Mouse (Mus musculus): ENCODE measurements around the gene Sik3. TPM values are rescaled to one million over a fixed set of nuclear protein-coding genes. Genes with fewer than 3 reads are reported as not detected.

Gene Sik3
- polyA plus RNA-seq, 1 experiment from 2014 or later: 10.1 TPM

DNA sequence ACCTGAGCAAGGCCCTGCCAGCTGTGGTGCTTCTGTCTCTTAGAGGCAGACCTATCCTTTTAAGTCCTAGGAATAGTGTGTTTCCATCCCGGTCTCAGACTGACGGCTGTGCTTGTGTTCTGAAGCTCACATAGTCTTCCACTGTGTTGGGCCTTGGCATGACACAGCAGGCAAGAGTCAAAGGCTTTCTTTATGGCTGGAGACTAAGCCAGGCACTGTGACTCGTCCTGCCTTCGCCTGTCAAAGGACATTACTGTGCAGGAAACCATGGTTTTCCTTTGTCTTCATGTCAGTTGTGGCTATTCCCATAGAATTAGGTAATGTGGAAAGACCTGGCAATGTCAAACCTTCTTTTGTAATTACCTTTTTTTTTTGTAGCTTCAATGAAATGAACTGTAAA is 144.1 kb downstream of the Sik3 start:
- ATAC-seq (replicated peaks; ENCODE audit: insufficient number of reproducible peaks, low FRiP score, low TSS enrichment): no peak

GRCm38 (mm10) chr9:46158273-46158813 is 145.7 kb downstream of the Sik3 start:
- no peak overlapping the region for H3K4me2 ChIP-seq
- no peak overlapping the region for H3K27ac ChIP-seq (ENCODE audit: low read depth, low read length)
- H3K4me3 ChIP-seq (ENCODE audit: low read depth, low read length): no peak overlapping the region
- H3K27me3 ChIP-seq (ENCODE audit: control insufficient read depth, insufficient read depth, low read length): no peaks in the 10 kb centered on the region
- H3K9ac ChIP-seq (ENCODE audit: low read depth, low read length): no peak overlapping the region
- no peaks in the 10 kb centered on the region; the same call in 1 of the 2 replicates for H3K36me3 ChIP-seq (ENCODE audit: control insufficient read depth, insufficient read depth, low read length)
- ATAC-seq (replicated peaks; ENCODE audit: insufficient number of reproducible peaks, low FRiP score, low TSS enrichment): no peak
- H3K4me1 ChIP-seq (ENCODE audit: control insufficient read depth, insufficient read depth, low read length): peaks cover 10% of the 10 kb centered on the region
- no peaks in the 10 kb centered on the region for H3K9me3 ChIP-seq (replicated peaks; ENCODE audit: control insufficient read depth, low read length)
- WGBS (ENCODE audit: insufficient replicate concordance): 84% methylated on average over 4 of the region's 4 CpGs

More for the DNA sequence above, 144.1 kb downstream of the Sik3 start:
- H3K9me3 ChIP-seq (replicated peaks; ENCODE audit: control insufficient read depth, low read length): no peaks in the 10 kb centered on the region
- H3K4me3 ChIP-seq (ENCODE audit: low read depth, low read length): no peak overlapping the region
- no peak overlapping the region for H3K9ac ChIP-seq (ENCODE audit: low read depth, low read length)
- no peaks in the 10 kb centered on the region; the same call in 1 of the 2 replicates for H3K36me3 ChIP-seq (ENCODE audit: control insufficient read depth, insufficient read depth, low read length)
- H3K4me1 ChIP-seq (ENCODE audit: control insufficient read depth, insufficient read depth, low read length): peaks cover 20% of the 10 kb centered on the region
- H3K27me3 ChIP-seq (ENCODE audit: control insufficient read depth, insufficient read depth, low read length): no peaks in the 10 kb centered on the region
- 59% methylated on average over 4 of the region's 4 CpGs for WGBS (ENCODE audit: insufficient replicate concordance)
- no peak overlapping the region for H3K4me2 ChIP-seq
- H3K27ac ChIP-seq (ENCODE audit: low read depth, low read length): peak overlapping the region; percentile 46; the same call in 1 of the 2 replicates

- ATAC-seq (replicated peaks; ENCODE audit: insufficient number of reproducible peaks, low FRiP score, low TSS enrichment): no peak
- no peak overlapping the region for H3K4me3 ChIP-seq (ENCODE audit: low read depth, low read length)
- H3K4me2 ChIP-seq: no peak overlapping the region
- no peaks in the 10 kb centered on the region for H3K27me3 ChIP-seq (ENCODE audit: control insufficient read depth, insufficient read depth, low read length)
- H3K27ac ChIP-seq (ENCODE audit: low read depth, low read length): peak overlapping the region; percentile 68
- peaks cover 4% of the 10 kb centered on the region; the same call in 1 of the 2 replicates for H3K4me1 ChIP-seq (ENCODE audit: control insufficient read depth, insufficient read depth, low read length)
- no peaks in the 10 kb centered on the region for H3K36me3 ChIP-seq (ENCODE audit: control insufficient read depth, insufficient read depth, low read length)
- WGBS (ENCODE audit: insufficient replicate concordance): 66% methylated on average over 8 of the region's 8 CpGs
- no peaks in the 10 kb centered on the region for H3K9me3 ChIP-seq (replicated peaks; ENCODE audit: control insufficient read depth, low read length)
- no peak overlapping the region for H3K9ac ChIP-seq (ENCODE audit: low read depth, low read length)
These were observed 150.8 kb downstream of the Sik3 start for GRCm38 (mm10) chr9:46163430-46163829.

- 89% methylated on average over 4 of the region's 4 CpGs for WGBS (ENCODE audit: insufficient replicate concordance)
- no peak overlapping the region for H3K27ac ChIP-seq (ENCODE audit: low read depth, low read length)
- H3K9ac ChIP-seq (ENCODE audit: low read depth, low read length): no peak overlapping the region
- H3K9me3 ChIP-seq (replicated peaks; ENCODE audit: control insufficient read depth, low read length): no peaks in the 10 kb centered on the region
- H3K27me3 ChIP-seq (ENCODE audit: control insufficient read depth, insufficient read depth, low read length): no peaks in the 10 kb centered on the region
- no peaks in the 10 kb centered on the region for H3K36me3 ChIP-seq (ENCODE audit: control insufficient read depth, insufficient read depth, low read length)
- no peak overlapping the region for H3K4me3 ChIP-seq (ENCODE audit: low read depth, low read length)
- peaks cover 1% of the 10 kb centered on the region; the same call in 1 of the 2 replicates for H3K4me1 ChIP-seq (ENCODE audit: control insufficient read depth, insufficient read depth, low read length)
- ATAC-seq (replicated peaks; ENCODE audit: insufficient number of reproducible peaks, low FRiP score, low TSS enrichment): no peak
- H3K4me2 ChIP-seq: no peak overlapping the region
These were observed 156.2 kb downstream of the Sik3 start for GRCm38 (mm10) chr9:46168802-46169201.

GRCm38 (mm10) chr9:46172251-46172650 is 159.6 kb downstream of the Sik3 start:
- ATAC-seq (replicated peaks; ENCODE audit: insufficient number of reproducible peaks, low FRiP score, low TSS enrichment): no peak
- Histone ChIP-seq H3K9me3 (replicated peaks; ENCODE audit: control insufficient read depth, low read length) (no peaks in the 10 kb centered on the region), H3K4me3 (ENCODE audit: low read depth, low read length) (no peak overlapping the region), H3K4me2 (no peak overlapping the region), H3K27ac (ENCODE audit: low read depth, low read length) (no peak overlapping the region), H3K36me3 (ENCODE audit: control insufficient read depth, insufficient read depth, low read length) (no peaks in the 10 kb centered on the region), H3K9ac (ENCODE audit: low read depth, low read length) (no peak overlapping the region), H3K4me1 (ENCODE audit: control insufficient read depth, insufficient read depth, low read length) (peaks cover 6% of the 10 kb centered on the region; the same call in 1 of the 2 replicates), H3K27me3 (ENCODE audit: control insufficient read depth, insufficient read depth, low read length) (no peaks in the 10 kb centered on the region)
- WGBS (ENCODE audit: insufficient replicate concordance): 85% methylated on average over 2 of the region's 2 CpGs

GRCm38 (mm10) chr9:46172953-46173352 is 160.3 kb downstream of the Sik3 start:
- Histone ChIP-seq H3K27ac (ENCODE audit: low read depth, low read length) (no peak overlapping the region), H3K4me2 (no peak overlapping the region), H3K9me3 (replicated peaks; ENCODE audit: control insufficient read depth, low read length) (no peaks in the 10 kb centered on the region), H3K4me3 (ENCODE audit: low read depth, low read length) (no peak overlapping the region), H3K9ac (ENCODE audit: low read depth, low read length) (no peak overlapping the region), H3K27me3 (ENCODE audit: control insufficient read depth, insufficient read depth, low read length) (no peaks in the 10 kb centered on the region), H3K36me3 (ENCODE audit: control insufficient read depth, insufficient read depth, low read length) (no peaks in the 10 kb centered on the region), H3K4me1 (ENCODE audit: control insufficient read depth, insufficient read depth, low read length) (peaks cover 6% of the 10 kb centered on the region; the same call in 1 of the 2 replicates)
- no peak for ATAC-seq (replicated peaks; ENCODE audit: insufficient number of reproducible peaks, low FRiP score, low TSS enrichment)
- WGBS (ENCODE audit: insufficient replicate concordance): 43% methylated on average over 2 of the region's 2 CpGs

- Histone ChIP-seq H3K4me1 (ENCODE audit: control insufficient read depth, insufficient read depth, low read length) (peaks cover 6% of the 10 kb centered on the region; the same call in 1 of the 2 replicates), H3K27me3 (ENCODE audit: control insufficient read depth, insufficient read depth, low read length) (no peaks in the 10 kb centered on the region), H3K9ac (ENCODE audit: low read depth, low read length) (no peak overlapping the region), H3K36me3 (ENCODE audit: control insufficient read depth, insufficient read depth, low read length) (0 out of 2 replicates have a peak, but pooled peaks cover 4% of the 10 kb centered on the region), H3K4me2 (no peak overlapping the region), H3K9me3 (replicated peaks; ENCODE audit: control insufficient read depth, low read length) (no peaks in the 10 kb centered on the region), H3K4me3 (ENCODE audit: low read depth, low read length) (no peak overlapping the region), H3K27ac (ENCODE audit: low read depth, low read length) (no peak overlapping the region)
- ATAC-seq (replicated peaks; ENCODE audit: insufficient number of reproducible peaks, low FRiP score, low TSS enrichment): no peak
- 89% methylated on average over 6 of the region's 6 CpGs for WGBS (ENCODE audit: insufficient replicate concordance)
These were observed 161.3 kb downstream of the Sik3 start for GRCm38 (mm10) chr9:46173919-46174318.

DNA sequence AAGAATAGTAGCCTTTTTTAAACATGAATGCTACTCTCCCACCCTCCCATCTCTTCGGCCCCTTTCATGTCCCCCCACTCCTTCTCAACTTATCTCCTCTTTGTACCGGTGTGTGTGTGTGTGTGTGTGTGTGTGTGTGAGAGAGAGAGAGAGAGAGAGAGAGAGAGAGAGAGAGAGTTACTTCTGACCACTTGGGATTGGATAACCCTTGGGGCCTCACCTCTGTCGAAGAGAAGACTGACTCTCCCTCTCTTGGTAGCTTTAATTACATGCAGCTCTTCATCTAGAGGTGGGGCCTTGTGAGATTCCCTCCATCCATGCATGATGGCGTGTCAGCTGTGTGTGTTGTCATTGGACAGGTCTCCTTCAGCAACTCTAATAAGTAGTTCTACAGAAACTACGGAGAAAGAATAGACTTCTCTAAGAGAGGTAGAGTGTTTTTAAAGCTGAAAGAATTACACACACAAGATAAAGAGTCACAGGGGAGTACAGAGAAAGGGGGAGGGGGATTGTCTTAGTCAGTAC is 162.2 kb downstream of the Sik3 start:
- WGBS (ENCODE audit: insufficient replicate concordance): 65% methylated on average over 5 of the region's 5 CpGs
- no peak overlapping the region for H3K4me2 ChIP-seq
- no peak overlapping the region for H3K27ac ChIP-seq (ENCODE audit: low read depth, low read length)
- no peak overlapping the region for H3K4me3 ChIP-seq (ENCODE audit: low read depth, low read length)
- no peak overlapping the region for H3K9ac ChIP-seq (ENCODE audit: low read depth, low read length)
- no peak for ATAC-seq (replicated peaks; ENCODE audit: insufficient number of reproducible peaks, low FRiP score, low TSS enrichment)
- no peaks in the 10 kb centered on the region for H3K9me3 ChIP-seq (replicated peaks; ENCODE audit: control insufficient read depth, low read length)
- 0 out of 2 replicates have a peak, but pooled peaks cover 4% of the 10 kb centered on the region for H3K36me3 ChIP-seq (ENCODE audit: control insufficient read depth, insufficient read depth, low read length)
- peaks cover 6% of the 10 kb centered on the region; the same call in 1 of the 2 replicates for H3K4me1 ChIP-seq (ENCODE audit: control insufficient read depth, insufficient read depth, low read length)
- H3K27me3 ChIP-seq (ENCODE audit: control insufficient read depth, insufficient read depth, low read length): no peaks in the 10 kb centered on the region

DNA sequence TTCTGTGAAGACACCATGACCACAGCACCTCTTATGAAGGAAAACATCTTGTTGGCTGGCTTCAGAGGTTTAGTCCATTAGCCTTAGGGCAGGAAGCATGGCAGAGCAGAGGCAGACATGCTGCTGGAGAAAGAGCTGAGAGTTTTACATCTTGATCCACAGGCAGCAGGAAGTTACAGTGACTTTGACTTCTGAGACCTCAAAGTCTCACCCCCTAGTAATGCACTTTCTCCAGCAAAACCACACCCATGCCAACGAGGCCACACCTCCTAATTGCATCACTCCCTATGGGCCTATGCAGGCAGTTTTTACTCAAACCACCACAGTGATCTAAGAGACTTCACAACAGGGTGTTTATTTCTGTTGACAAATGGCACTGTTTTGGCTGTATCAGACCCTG is 162.7 kb downstream of the Sik3 start:
- ATAC-seq (replicated peaks; ENCODE audit: insufficient number of reproducible peaks, low FRiP score, low TSS enrichment): no peak
- peaks cover 6% of the 10 kb centered on the region; the same call in 1 of the 2 replicates for H3K4me1 ChIP-seq (ENCODE audit: control insufficient read depth, insufficient read depth, low read length)
- 0 out of 2 replicates have a peak overlapping the region, but pooled peaks have one; percentile 47 for H3K27ac ChIP-seq (ENCODE audit: low read depth, low read length)

More for the DNA sequence above, 162.7 kb downstream of the Sik3 start:
- 32% methylated on average over 1 of the region's 1 CpGs for WGBS (ENCODE audit: insufficient replicate concordance)
- Histone ChIP-seq H3K4me2 (no peak overlapping the region), H3K36me3 (ENCODE audit: control insufficient read depth, insufficient read depth, low read length) (0 out of 2 replicates have a peak, but pooled peaks cover 4% of the 10 kb centered on the region), H3K9ac (ENCODE audit: low read depth, low read length) (no peak overlapping the region), H3K9me3 (replicated peaks; ENCODE audit: control insufficient read depth, low read length) (no peaks in the 10 kb centered on the region), H3K27me3 (ENCODE audit: control insufficient read depth, insufficient read depth, low read length) (no peaks in the 10 kb centered on the region), H3K4me3 (ENCODE audit: low read depth, low read length) (no peak overlapping the region)
